Mouse (Mus musculus): ENCODE data around the gene Arid4a. TPM values are rescaled to one million over a fixed set of nuclear protein-coding genes. Genes with fewer than 3 reads are reported as not detected.
A peak's percentile ranks its signal among the peaks of the same experiment; 100 is the strongest.

Gene Arid4a
- 6.7 and 7.2 TPM in 2 replicates for total RNA-seq (2012; rRNA removed)
- 10 to 100 TPM in 1 of 2 experiments, not detected in 1; 13.0 TPM for polyA plus RNA-seq (2012; ENCODE audit: insufficient read depth in 1 of 2, insufficient read length in 2 of 2, low read depth in 1 of 2, low replicate concordance in 2 of 2, missing spikeins in 1 of 2)

- Histone ChIP-seq H3K27me3 (ENCODE audit: control insufficient read depth in 1 of 2, insufficient read depth in 2 of 2, low read length in 2 of 2) (no peaks in the 10 kb centered on the region), H3K4me3 (ENCODE audit: control insufficient read depth in 1 of 2, insufficient read depth in 1 of 2, low read depth in 2 of 2, low read length in 2 of 2) (peak within 1 kb of the TSS; percentile 83 to 89), H3K9me3 (replicated peaks; ENCODE audit: insufficient read depth, low read length) (no peaks in the 10 kb centered on the region), H3K79me2 (ENCODE audit: control insufficient read depth, insufficient read depth, low read length, poor library complexity) (peaks cover 42% of the 10 kb centered on the region), H3K4me1 (ENCODE audit: control insufficient read depth in 1 of 2, insufficient read depth in 2 of 2, low read length in 2 of 2) (peaks cover 2 to 15% of the 10 kb centered on the region in 2 experiments; a peak in 2 of 4 replicates), H3K9ac (ENCODE audit: control insufficient read depth, low read depth, low read length, poor library complexity, severe bottlenecking) (peak within 1 kb of the TSS; percentile 97), H3K27ac (ENCODE audit: control insufficient read depth, low read depth, low read length) (peak within 1 kb of the TSS; percentile 97), H3K36me3 (ENCODE audit: control insufficient read depth in 1 of 2, insufficient read depth in 2 of 2, low read length in 2 of 2) (peaks cover 16 to 30% of the 10 kb centered on the region in 2 experiments)
- peak; percentile 4; the same call in 1 of the 2 replicates for TF ChIP-seq ZNF384 (IDR thresholded peaks at IDR 0.05; ENCODE audit: low read depth, low read length)
- TF ChIP-seq ZC3H11A (IDR thresholded peaks at IDR 0.05; ENCODE audit: low read depth, low read length) = no peak
- peak; percentile 77 for TF ChIP-seq HCFC1 (IDR thresholded peaks at IDR 0.05; ENCODE audit: low read depth, low read length)
- peak; percentile 77 for TF ChIP-seq NRF1 (IDR thresholded peaks at IDR 0.05; ENCODE audit: insufficient read depth, low read depth, low read length, poor library complexity, severe bottlenecking)
- TF ChIP-seq MAZ (IDR thresholded peaks at IDR 0.05; ENCODE audit: low read depth, low read length) = no peak
- TF ChIP-seq POLR2AphosphoS5 (IDR thresholded peaks at IDR 0.05; ENCODE audit: borderline replicate concordance, low read depth, low read length) = peak; percentile 40; the same call in 1 of the 2 replicates
- TF ChIP-seq CHD2 (IDR thresholded peaks at IDR 0.05; ENCODE audit: low read length) = peak; percentile 93
- peak; percentile 60; the same call in 1 of the 2 replicates for TF ChIP-seq ZMIZ1 (IDR thresholded peaks at IDR 0.05; ENCODE audit: low read depth, low read length)
- TF ChIP-seq NELFE (IDR thresholded peaks at IDR 0.05; ENCODE audit: low read depth, low read length) = peak; percentile 78
- TF ChIP-seq BHLHE40 (IDR thresholded peaks at IDR 0.05; ENCODE audit: borderline replicate concordance, low read depth, low read length) = no peak
- TF ChIP-seq UBTF (IDR thresholded peaks at IDR 0.05; ENCODE audit: borderline replicate concordance, insufficient read depth, low read depth, low read length) = 0 out of 2 replicates have a peak, but pooled peaks have one; percentile 56
- no peak for TF ChIP-seq MAFK (IDR thresholded peaks at IDR 0.05; ENCODE audit: borderline replicate concordance, low read depth, low read length)
- TF ChIP-seq MYC (IDR thresholded peaks at IDR 0.05; ENCODE audit: low read depth, low read length) = peak; percentile 73; the same call in 1 of the 2 replicates
- TF ChIP-seq USF1 (IDR thresholded peaks at IDR 0.05; ENCODE audit: low read depth, low read length) = peak; percentile 15; the same call in 1 of the 2 replicates
- TF ChIP-seq CHD1 (IDR thresholded peaks at IDR 0.05; ENCODE audit: low read depth, low read length) = no peak
- TF ChIP-seq POLR2AphosphoS2 (IDR thresholded peaks at IDR 0.05; ENCODE audit: low read length) = peak; percentile 83
- no peak for TF ChIP-seq JUND (IDR thresholded peaks at IDR 0.05; ENCODE audit: low read depth, low read length)
- peak; percentile 15; the same call in 1 of the 2 replicates for TF ChIP-seq MXI1 (IDR thresholded peaks at IDR 0.05; ENCODE audit: low read depth, low read length)
- TF ChIP-seq SIN3A (IDR thresholded peaks at IDR 0.05; ENCODE audit: low read length) = peak; percentile 69
- peak; percentile 88 for TF ChIP-seq ELF1 (IDR thresholded peaks at IDR 0.05; ENCODE audit: low read depth, low read length)
- no peak for TF ChIP-seq SMC3 (IDR thresholded peaks at IDR 0.05; ENCODE audit: low read depth, low read length)
- TF ChIP-seq POLR2A (IDR thresholded peaks at IDR 0.05; ENCODE audit: control insufficient read depth in 1 of 2, insufficient read depth in 1 of 2, low read depth in 1 of 2, low read length in 2 of 2, poor library complexity in 1 of 2) = peak; percentile 88 to 89
- no peak for TF ChIP-seq ETS1 (IDR thresholded peaks at IDR 0.05; ENCODE audit: low read depth, low read length)
- TF ChIP-seq TBP (IDR thresholded peaks at IDR 0.05; ENCODE audit: low read depth, low read length) = peak; percentile 74
- TF ChIP-seq MAX (IDR thresholded peaks at IDR 0.05; ENCODE audit: low read length) = peak; percentile 13; the same call in 1 of the 2 replicates
- TF ChIP-seq TCF12 (IDR thresholded peaks at IDR 0.05; ENCODE audit: low read depth, low read length) = peak; percentile 64
- DNase-seq (ENCODE audit: low read depth, low spot score) = peak; percentile 100
Measured at GRCm38 (mm10) chr12:71015363-71016210, at the start of gene Arid4a. Gene Arid4a, plus strand, starts transcription at chr12:71015990.
